Mouse (Mus musculus): ENCODE measurements around the gene Zfp61. TPM values are rescaled to one million over a fixed set of nuclear protein-coding genes. Genes with fewer than 3 reads are reported as not detected.

Zfp61 gene
- polyA plus RNA-seq, 1 experiment from 2014 or later = 45.1 TPM

Small RNA genes within 50 kb of the gene (microRNA-seq; reads per million reads assigned to microRNA genes)
- gene Gm27592 = not detected

Other genes starting within 250 kb of the Zfp61 start
- gene Vmn1r183, start 248.0 kb downstream of the Zfp61 start, polyA plus RNA-seq (2016; fragmentation: Nextera tagmentation; extraction: Ambion mirVana) = not detected in 2 replicates
- gene Zfp180, start 219.3 kb downstream of the Zfp61 start, polyA plus RNA-seq (2016; fragmentation: Nextera tagmentation; extraction: Ambion mirVana) = 32.4 and 34.9 TPM in 2 replicates
- gene Zfp112, start 188.9 kb downstream of the Zfp61 start, polyA plus RNA-seq (2016; fragmentation: Nextera tagmentation; extraction: Ambion mirVana) = 8.1 and 8.3 TPM in 2 replicates
- gene Zfp235, start 167.1 kb downstream of the Zfp61 start, polyA plus RNA-seq (2016; fragmentation: Nextera tagmentation; extraction: Ambion mirVana) = 15.3 and 17.1 TPM in 2 replicates
- 6.1 and 7.4 TPM in 2 replicates for gene Zfp114, start 126.2 kb downstream of the Zfp61 start, polyA plus RNA-seq (2016; fragmentation: Nextera tagmentation; extraction: Ambion mirVana)
- 8.3 and 10.7 TPM in 2 replicates for gene Zfp111, start 89.8 kb downstream of the Zfp61 start, polyA plus RNA-seq (2016; fragmentation: Nextera tagmentation; extraction: Ambion mirVana)
- 3.8 and 5.2 TPM in 2 replicates for gene Zfp109, start 63.7 kb downstream of the Zfp61 start, polyA plus RNA-seq (2016; fragmentation: Nextera tagmentation; extraction: Ambion mirVana)
- 3.8 and 4.8 TPM in 2 replicates for gene Zfp108, start 46.4 kb downstream of the Zfp61 start, polyA plus RNA-seq (2016; fragmentation: Nextera tagmentation; extraction: Ambion mirVana)
- 7.1 and 7.7 TPM in 2 replicates for gene Zfp93, start 30.8 kb downstream of the Zfp61 start, polyA plus RNA-seq (2016; fragmentation: Nextera tagmentation; extraction: Ambion mirVana)
- 16.6 and 18.1 TPM in 2 replicates for gene Zfp94, start 15.4 kb upstream of the Zfp61 start, polyA plus RNA-seq (2016; fragmentation: Nextera tagmentation; extraction: Ambion mirVana)
- gene Tescl, start 32.7 kb upstream of the Zfp61 start, polyA plus RNA-seq (2016; fragmentation: Nextera tagmentation; extraction: Ambion mirVana) = not detected in 2 replicates
- not detected in 2 replicates for gene Lypd5, start 48.0 kb upstream of the Zfp61 start, polyA plus RNA-seq (2016; fragmentation: Nextera tagmentation; extraction: Ambion mirVana)
- gene Kcnn4, start 69.0 kb upstream of the Zfp61 start, polyA plus RNA-seq (2016; fragmentation: Nextera tagmentation; extraction: Ambion mirVana) = 1.1 and 1.8 TPM in 2 replicates
- 30.9 and 32.4 TPM in 2 replicates for gene Smg9, start 98.4 kb upstream of the Zfp61 start, polyA plus RNA-seq (2016; fragmentation: Nextera tagmentation; extraction: Ambion mirVana)
- gene Irgc1, start 151.1 kb upstream of the Zfp61 start, polyA plus RNA-seq (2016; fragmentation: Nextera tagmentation; extraction: Ambion mirVana) = not detected in 2 replicates
- 0.60 and 1.2 TPM in 2 replicates for gene Plaur, start 161.3 kb upstream of the Zfp61 start, polyA plus RNA-seq (2016; fragmentation: Nextera tagmentation; extraction: Ambion mirVana)
- gene Cadm4, start 180.8 kb upstream of the Zfp61 start, polyA plus RNA-seq (2016; fragmentation: Nextera tagmentation; extraction: Ambion mirVana) = 38.8 and 43.6 TPM in 2 replicates
- gene Zfp428, start 205.8 kb upstream of the Zfp61 start, polyA plus RNA-seq (2016; fragmentation: Nextera tagmentation; extraction: Ambion mirVana) = 163 and 178 TPM in 2 replicates
- gene AC161166.1, start 211.2 kb upstream of the Zfp61 start, polyA plus RNA-seq (2016; fragmentation: Nextera tagmentation; extraction: Ambion mirVana) = 2.1 and 2.3 TPM in 2 replicates
- gene Irgq, start 229.5 kb upstream of the Zfp61 start, polyA plus RNA-seq (2016; fragmentation: Nextera tagmentation; extraction: Ambion mirVana) = 30.4 and 31.5 TPM in 2 replicates
- not detected in 2 replicates for gene Pinlyp, start 244.9 kb upstream of the Zfp61 start, polyA plus RNA-seq (2016; fragmentation: Nextera tagmentation; extraction: Ambion mirVana)
- 89.8 and 101 TPM in 2 replicates for gene Xrcc1, start 245.1 kb upstream of the Zfp61 start, polyA plus RNA-seq (2016; fragmentation: Nextera tagmentation; extraction: Ambion mirVana)